Mouse (Mus musculus) gastrocnemius, adult 2 months (tissue): ENCODE results near the gene Arhgap44. TPM values are rescaled to one million over a fixed set of nuclear protein-coding genes. Genes with fewer than 3 reads are reported as not detected.

Experiments
- DNase-seq: peaks from one replicate; pipeline ENCODE4 v3.0.0; 2022
- H3K27ac ChIP-seq: fragments of 200-600 bp; 2 replicates; pipeline ENCODE4 v1.8.1; 2022; ENCODE audit warnings: mild to moderate bottlenecking
- H3K4me3 ChIP-seq: fragments of 200-600 bp; 2 replicates; pipeline ENCODE4 v1.8.1; 2022; ENCODE audit warnings: mild to moderate bottlenecking, moderate library complexity
- CTCF ChIP-seq: fragments of 200-600 bp; IDR thresholded peaks from 2 replicates; pipeline ENCODE4 v1.8.1; 2022; ENCODE audit warnings: antibody characterized with exemption, mild to moderate bottlenecking, moderate library complexity
- intact Hi-C: fragments of 180-260 bp; cut with DNase I; formaldehyde crosslinking; loops from one replicate; pipeline ENCODE4 v1.15.1; 2025
- total RNA-seq, 2 experiments: library from RNA; stranded (reverse); gene quantifications; 2 replicates each; pipeline ENCODE4 v1.2.3; 2021

Gene Arhgap44
- total RNA-seq, 2 experiments from 2014 or later = 8.5 to 11.7 TPM

- Histone ChIP-seq H3K27ac (no peak overlapping the region), H3K4me3 (no peak overlapping the region)
- no peak for TF ChIP-seq CTCF
- intact Hi-C loops = no loop called here
- DNase-seq = no peak
Measured at GRCm38 (mm10) chr11:65128666-65129065, 34.1 kb downstream of the Arhgap44 start.

GRCm38 (mm10) chr11:65126566-65126965 lies 36.2 kb downstream of the Arhgap44 start:
- Histone ChIP-seq H3K27ac (no peak overlapping the region), H3K4me3 (no peak overlapping the region)
- peak; percentile 25 for DNase-seq
- intact Hi-C loops = no loop called here
- TF ChIP-seq CTCF = no peak

- peak overlapping the region; percentile 1 for H3K4me3 ChIP-seq
- intact Hi-C loops = no loop called here
- peak overlapping the region; percentile 54 for H3K27ac ChIP-seq
Measured at GRCm38 (mm10) chr11:65124913-65125418, 37.8 kb downstream of the Arhgap44 start.

GRCm38 (mm10) chr11:65120276-65120675 lies 42.5 kb downstream of the Arhgap44 start:
- TF ChIP-seq CTCF = no peak
- DNase-seq = no peak
- intact Hi-C loops = no loop called here
- H3K4me3 ChIP-seq = no peak overlapping the region
- H3K27ac ChIP-seq = no peak overlapping the region

More at GRCm38 (mm10) chr11:65124913-65125418, 37.8 kb downstream of the Arhgap44 start:
- no peak for TF ChIP-seq CTCF
- peak; percentile 67 for DNase-seq

- DNase-seq = no peak
- TF ChIP-seq CTCF = no peak
Measured at GRCm38 (mm10) chr11:65115811-65116210, 47.0 kb downstream of the Arhgap44 start.

GRCm38 (mm10) chr11:65112086-65112485 lies 50.7 kb downstream of the Arhgap44 start:
- no peak overlapping the region for H3K27ac ChIP-seq
- no peak overlapping the region for H3K4me3 ChIP-seq

More at GRCm38 (mm10) chr11:65115811-65116210, 47.0 kb downstream of the Arhgap44 start:
- Histone ChIP-seq H3K27ac (no peak overlapping the region), H3K4me3 (no peak overlapping the region)
- intact Hi-C loops = no loop called here

GRCm38 (mm10) chr11:65111651-65112050 lies 51.1 kb downstream of the Arhgap44 start:
- Histone ChIP-seq H3K4me3 (no peak overlapping the region), H3K27ac (no peak overlapping the region)
- no peak for TF ChIP-seq CTCF
- intact Hi-C loops = no loop called here
- no peak for DNase-seq

More at GRCm38 (mm10) chr11:65112086-65112485, 50.7 kb downstream of the Arhgap44 start:
- intact Hi-C loops = no loop called here
- TF ChIP-seq CTCF = no peak
- DNase-seq = no peak

GRCm38 (mm10) chr11:65110058-65110457 lies 52.7 kb downstream of the Arhgap44 start:
- no peak for DNase-seq
- intact Hi-C loops = no loop called here
- no peak overlapping the region for H3K27ac ChIP-seq
- no peak for TF ChIP-seq CTCF
- H3K4me3 ChIP-seq = no peak overlapping the region

GRCm38 (mm10) chr11:65107734-65108171 lies 55.0 kb downstream of the Arhgap44 start:
- TF ChIP-seq CTCF = no peak
- H3K4me3 ChIP-seq = no peak overlapping the region
- no peak for DNase-seq
- H3K27ac ChIP-seq = no peak overlapping the region
- intact Hi-C loops = no loop called here

GRCm38 (mm10) chr11:65107151-65107550 lies 55.6 kb downstream of the Arhgap44 start:
- Histone ChIP-seq H3K4me3 (no peak overlapping the region), H3K27ac (no peak overlapping the region)
- DNase-seq = no peak
- intact Hi-C loops = no loop called here
- no peak for TF ChIP-seq CTCF

- intact Hi-C loops = no loop called here
- Histone ChIP-seq H3K4me3 (no peak overlapping the region), H3K27ac (no peak overlapping the region)
- DNase-seq = no peak
- no peak for TF ChIP-seq CTCF
Measured at GRCm38 (mm10) chr11:65104076-65104475, 58.7 kb downstream of the Arhgap44 start.

GRCm38 (mm10) chr11:65101206-65101605 lies 61.6 kb downstream of the Arhgap44 start:
- no peak overlapping the region for H3K4me3 ChIP-seq
- DNase-seq = no peak
- no peak overlapping the region for H3K27ac ChIP-seq
- intact Hi-C loops = no loop called here
- TF ChIP-seq CTCF = no peak

GRCm38 (mm10) chr11:65100031-65100430 lies 62.7 kb downstream of the Arhgap44 start:
- intact Hi-C loops = no loop called here

GRCm38 (mm10) chr11:65097526-65098070 lies 65.2 kb downstream of the Arhgap44 start:
- H3K27ac ChIP-seq = no peak overlapping the region
- TF ChIP-seq CTCF = no peak
- no peak for DNase-seq
- intact Hi-C loops = no loop called here
- H3K4me3 ChIP-seq = no peak overlapping the region

More at GRCm38 (mm10) chr11:65100031-65100430, 62.7 kb downstream of the Arhgap44 start:
- H3K4me3 ChIP-seq = no peak overlapping the region
- no peak for TF ChIP-seq CTCF
- H3K27ac ChIP-seq = no peak overlapping the region
- DNase-seq = no peak
